Mouse (Mus musculus) CH12.LX (cell line): ENCODE data around the gene Ppp1r16b. TPM values are rescaled to one million over a fixed set of nuclear protein-coding genes. Genes with fewer than 3 reads are reported as not detected.
A peak's percentile ranks its signal among the peaks of the same experiment; 100 is the strongest.

Source experiments
- DNase-seq: peaks from one replicate; pipeline ENCODE4 v3.0.0-alpha.2; 2013; ENCODE audit errors: extremely low read depth
- H3K27ac ChIP-seq: 2 replicates; pipeline ENCODE4 v1.5.1; 2012; ENCODE audit warnings: low read depth, mild to moderate bottlenecking, control low read depth, moderate library complexity; ENCODE audit not compliant: insufficient read depth
- H3K27me3 ChIP-seq: replicated peaks from 2 replicates; pipeline ENCODE3; 2012; ENCODE audit warnings: inconsistent platforms
- H3K36me3 ChIP-seq, 2 experiments: replicated peaks in 1 of 2; 2 replicates each; pipeline versions ENCODE3 to v1.6.1; 2012; ENCODE audit warnings: inconsistent platforms in 1 of 2, low read length in 1 of 2, mild to moderate bottlenecking in 1 of 2, mixed read lengths in 1 of 2, moderate library complexity in 1 of 2; ENCODE audit not compliant: control insufficient read depth in 1 of 2, insufficient read depth in 1 of 2
- H3K4me1 ChIP-seq, 2 experiments: 2 replicates each; pipeline ENCODE4 v1.6.1; 2012; ENCODE audit warnings: inconsistent platforms in 1 of 2, moderate library complexity in 1 of 2; ENCODE audit not compliant: insufficient read depth in 2 of 2, control insufficient read depth in 1 of 2
- H3K4me2 ChIP-seq: 2 replicates; pipeline ENCODE4 v1.6.1; 2012; ENCODE audit warnings: low read depth, mild to moderate bottlenecking, control low read depth; ENCODE audit not compliant: poor library complexity, insufficient read depth, severe bottlenecking
- H3K4me3 ChIP-seq, 3 experiments: fragments of 150-350 bp in 1 of 3; sonication (generic) in 1 of 3; replicated peaks in 1 of 3; 2 replicates each; pipeline versions ENCODE3 to v1.5.1; 2011 to 2012; ENCODE audit warnings: low read depth in 2 of 3, low read length in 2 of 3, mild to moderate bottlenecking in 2 of 3, moderate library complexity in 2 of 3, control low read depth in 1 of 3, improper control_type of control experiment in 1 of 3, inconsistent platforms in 1 of 3, mixed read lengths in 1 of 3; ENCODE audit not compliant: poor library complexity in 1 of 3
- H3K79me2 ChIP-seq: replicated peaks from 2 replicates; pipeline ENCODE4 v1.6.1; 2012; ENCODE audit warnings: mild to moderate bottlenecking, moderate library complexity; ENCODE audit not compliant: control insufficient read depth, poor library complexity, insufficient read depth, severe bottlenecking; ENCODE audit errors: extremely low read depth
- H3K9ac ChIP-seq: 2 replicates; pipeline ENCODE4 v1.6.1; 2012; ENCODE audit warnings: low read depth, mild to moderate bottlenecking, control low read depth, moderate library complexity; ENCODE audit not compliant: insufficient read depth
- H3K9me3 ChIP-seq: replicated peaks from 2 replicates; pipeline ENCODE3; 2012; ENCODE audit warnings: low read length, inconsistent platforms, mixed read lengths
- BHLHE40 ChIP-seq: IDR thresholded peaks from 2 replicates; pipeline ENCODE4 v1.6.1; 2011; ENCODE audit warnings: mild to moderate bottlenecking, low read depth, low read length, improper control_type of control experiment
- CHD2 ChIP-seq: IDR thresholded peaks from 2 replicates; pipeline ENCODE4 v1.6.1; 2011; ENCODE audit warnings: low read length, improper control_type of control experiment
- EP300 ChIP-seq: IDR thresholded peaks from 2 replicates; pipeline ENCODE4 v1.6.1; 2011; ENCODE audit warnings: low read length, improper control_type of control experiment
- ETS1 ChIP-seq: conservative IDR thresholded peaks from 2 replicates; pipeline ENCODE4 v1.6.1; 2012; ENCODE audit warnings: low read depth, mild to moderate bottlenecking, inconsistent platforms, low read length, improper control_type of control experiment, moderate library complexity
- IRF4 ChIP-seq: IDR thresholded peaks from 2 replicates; pipeline ENCODE4 v1.6.1; 2014; ENCODE audit warnings: low read depth, mild to moderate bottlenecking, inconsistent platforms, low read length, improper control_type of control experiment
- JUN ChIP-seq: IDR thresholded peaks from 2 replicates; pipeline ENCODE4 v1.6.1; 2011; ENCODE audit warnings: low read depth, mild to moderate bottlenecking, low read length, improper control_type of control experiment, moderate library complexity; ENCODE audit not compliant: insufficient read depth
- JUND ChIP-seq: conservative IDR thresholded peaks from 2 replicates; pipeline ENCODE4 v1.6.1; 2011; ENCODE audit warnings: low read depth, low read length, improper control_type of control experiment
- KAT2A ChIP-seq: IDR thresholded peaks from 2 replicates; pipeline ENCODE4 v1.6.1; 2012; ENCODE audit warnings: low read length, improper control_type of control experiment, inconsistent platforms; ENCODE audit not compliant: insufficient replicate concordance
- MAFK ChIP-seq: IDR thresholded peaks from 2 replicates; pipeline ENCODE4 v1.6.1; 2011; ENCODE audit warnings: low read length, improper control_type of control experiment; ENCODE audit not compliant: insufficient replicate concordance
- MAX ChIP-seq: IDR thresholded peaks from 2 replicates; pipeline ENCODE4 v1.6.1; 2011; ENCODE audit warnings: low read length, improper control_type of control experiment
- MXI1 ChIP-seq: IDR thresholded peaks from 2 replicates; pipeline ENCODE4 v1.6.1; 2011; ENCODE audit warnings: mild to moderate bottlenecking, low read depth, low read length, improper control_type of control experiment
- NELFE ChIP-seq: IDR thresholded peaks from 2 replicates; pipeline ENCODE4 v1.6.1; 2011; ENCODE audit warnings: low read depth, low read length, improper control_type of control experiment
- POLR2A ChIP-seq: IDR thresholded peaks from 2 replicates; pipeline ENCODE4 v1.6.1; 2011; ENCODE audit warnings: low read depth, mild to moderate bottlenecking, improper control_type of control experiment, low read length
- RAD21 ChIP-seq: IDR thresholded peaks from 2 replicates; pipeline ENCODE4 v1.6.1; 2011; ENCODE audit warnings: low read depth, mild to moderate bottlenecking, low read length, improper control_type of control experiment, moderate library complexity
- SIN3A ChIP-seq: IDR thresholded peaks from 2 replicates; pipeline ENCODE4 v1.6.1; 2012; ENCODE audit warnings: low read length, improper control_type of control experiment, inconsistent platforms
- TBP ChIP-seq: conservative IDR thresholded peaks from 2 replicates; pipeline ENCODE4 v1.6.1; 2011; ENCODE audit warnings: low read depth, low read length, improper control_type of control experiment
- UBTF ChIP-seq: IDR thresholded peaks from 2 replicates; pipeline ENCODE4 v1.6.1; 2012; ENCODE audit warnings: low read depth, mild to moderate bottlenecking, inconsistent platforms, low read length, improper control_type of control experiment, moderate library complexity
- USF1 ChIP-seq: IDR thresholded peaks from 2 replicates; pipeline ENCODE4 v1.6.1; 2014; ENCODE audit warnings: low read depth, mild to moderate bottlenecking, inconsistent platforms, low read length, improper control_type of control experiment
- ZKSCAN1 ChIP-seq: IDR thresholded peaks from 2 replicates; pipeline ENCODE4 v1.6.1; 2012; ENCODE audit warnings: low read depth, inconsistent platforms, low read length, improper control_type of control experiment, borderline replicate concordance
- ZMIZ1 ChIP-seq: IDR thresholded peaks from 2 replicates; pipeline ENCODE4 v1.6.1; 2012; ENCODE audit warnings: low read depth, mild to moderate bottlenecking, inconsistent platforms, low read length, improper control_type of control experiment
- ZNF384 ChIP-seq: IDR thresholded peaks from 2 replicates; pipeline ENCODE4 v1.6.1; 2012; ENCODE audit warnings: low read depth, low read length, improper control_type of control experiment, inconsistent platforms
- dilution Hi-C: fragments of 300-500 bp; cut with MboI; formaldehyde crosslinking; loops from 2 replicates; pipeline ENCODE4 v1.14.3; 2020; ENCODE audit warnings: low sequenced_read_pairs; ENCODE audit not compliant: extremely low pct_unique_long_range_greater_than_20kb, extremely low pct_ligation_motif_present
- in situ Hi-C: fragments of 300-500 bp; cut with MboI; formaldehyde crosslinking; loops from 3 replicates; pipeline ENCODE4 v1.14.3; 2019; ENCODE audit warnings: low sequenced_read_pairs, low pct_ligation_motif_present, low pct_unique_long_range_greater_than_20kb, mixed read lengths
- polyA plus RNA-seq: library from polyadenylated mRNA; unstranded; fragments of >175 nt; gene quantifications from 2 replicates; pipeline ENCODE4 v1.2.1, GENCODE M21; 2012; ENCODE audit warnings: low read depth; ENCODE audit not compliant: insufficient read length
- total RNA-seq, 2 experiments: library from RNA; depleted of rRNA; stranded (reverse); fragments of 300-350 nt in 1 of 2; fragments of >200 nt in 1 of 2; gene quantifications; 2 replicates each; pipeline ENCODE4 v1.2.3; 2012 to 2014

The Ppp1r16b gene
- total and polyA plus RNA-seq, 3 experiments, result 37.7 to 55.7 (median 52.0) TPM

GRCm38 (mm10) chr2:158677946-158678345 lies 12.7 kb downstream of the Ppp1r16b start (continued):
- TF ChIP-seq SIN3A (peak; percentile 93; the same call in 1 of the 2 replicates), TBP (peak; percentile 79), CHD2 (peak; percentile 82), ETS1 (peak; percentile 97), NELFE (peak; percentile 53; the same call in 1 of the 2 replicates), ZKSCAN1 (no peak), JUND (peak; percentile 64), ZNF384 (0 out of 2 replicates have a peak, but pooled peaks have one; percentile 35), KAT2A (0 out of 2 replicates have a peak, but pooled peaks have one; percentile 64), UBTF (peak; percentile 78; the same call in 1 of the 2 replicates), IRF4 (peak; percentile 94)
- TF ChIP-seq, all 38 proteins: peak for 29

GRCm38 (mm10) chr2:158679091-158679490 lies 13.9 kb downstream of the Ppp1r16b start:
- no peak for TF ChIP-seq KAT2A
- TF ChIP-seq MAX, result no peak
- no peak for TF ChIP-seq EP300
- TF ChIP-seq ZMIZ1, result no peak
- TF ChIP-seq POLR2A, result no peak
- no peak for TF ChIP-seq RAD21
- no peak for TF ChIP-seq MAFK
- TF ChIP-seq USF1, result no peak
- no peak for TF ChIP-seq ZKSCAN1
- TF ChIP-seq MXI1, result no peak
- TF ChIP-seq BHLHE40, result no peak
- TF ChIP-seq ETS1, result no peak
- TF ChIP-seq JUN, result no peak
- peaks cover 91% of the 10 kb centered on the region for H3K79me2 ChIP-seq
- peak overlapping the region; percentile 96 for H3K27ac ChIP-seq
- H3K4me1 ChIP-seq, result peaks cover 49 to 95% of the 10 kb centered on the region in 2 experiments
- in situ Hi-C loops, result no loop called here
- no peaks in the 10 kb centered on the region for H3K27me3 ChIP-seq
- H3K4me2 ChIP-seq, result peak overlapping the region; percentile 96
- H3K4me3 ChIP-seq, result peak overlapping the region in 1 of 3 experiments; percentile 42
- peak overlapping the region; percentile 57; the same call in 1 of the 2 replicates for H3K9ac ChIP-seq
- peaks cover 6 to 65% of the 10 kb centered on the region in 2 experiments for H3K36me3 ChIP-seq
- no peak for DNase-seq
- H3K9me3 ChIP-seq, result no peaks in the 10 kb centered on the region
- dilution Hi-C loops, result no loop called here
